Mouse (Mus musculus): ENCODE results near the gene Odf3l2. TPM values are rescaled to one million over a fixed set of nuclear protein-coding genes. Genes with fewer than 3 reads are reported as not detected.

Odf3l2 gene
- total RNA-seq, 2 experiments from 2014 or later = 14.8 to 17.1 TPM

DNA sequence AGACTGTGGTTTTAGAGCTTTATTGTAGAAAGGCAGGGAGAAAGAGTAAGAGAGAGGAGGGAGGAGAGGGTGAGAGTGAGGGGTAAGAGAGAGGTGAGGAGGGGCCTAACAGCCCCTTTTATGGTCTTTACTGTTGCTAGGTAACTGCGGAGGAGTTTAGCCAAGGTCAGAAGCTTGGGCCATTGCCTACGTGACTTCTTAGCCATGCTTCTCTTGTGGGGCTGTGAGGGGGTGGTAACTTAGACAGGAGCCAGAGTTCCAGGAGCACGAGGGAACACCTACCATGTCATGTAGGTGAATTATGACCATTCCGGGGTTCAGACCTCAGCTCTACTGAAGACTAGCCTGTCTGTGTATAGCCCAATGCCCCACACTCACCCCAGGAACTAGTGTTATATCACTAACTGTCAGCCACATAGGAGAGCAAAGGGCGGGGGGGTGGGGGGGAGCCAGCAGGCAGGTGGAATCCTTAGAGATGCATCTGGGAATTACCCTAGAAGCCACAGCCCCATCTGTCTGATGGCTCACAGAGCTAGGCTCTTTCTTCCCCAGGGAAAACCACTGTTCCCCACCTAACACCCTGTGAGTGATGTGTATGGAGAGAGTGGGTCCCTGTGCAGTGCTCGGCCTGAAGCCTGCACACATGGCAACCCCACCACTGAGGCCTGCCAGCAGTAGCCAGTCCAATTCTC, 26.0 kb upstream of the Odf3l2 start:
- DNase-seq = no peak

- DNase-seq = no peak
Measured at GRCm38 (mm10) chr10:79670071-79670888, 24.7 kb upstream of the Odf3l2 start.

DNA sequence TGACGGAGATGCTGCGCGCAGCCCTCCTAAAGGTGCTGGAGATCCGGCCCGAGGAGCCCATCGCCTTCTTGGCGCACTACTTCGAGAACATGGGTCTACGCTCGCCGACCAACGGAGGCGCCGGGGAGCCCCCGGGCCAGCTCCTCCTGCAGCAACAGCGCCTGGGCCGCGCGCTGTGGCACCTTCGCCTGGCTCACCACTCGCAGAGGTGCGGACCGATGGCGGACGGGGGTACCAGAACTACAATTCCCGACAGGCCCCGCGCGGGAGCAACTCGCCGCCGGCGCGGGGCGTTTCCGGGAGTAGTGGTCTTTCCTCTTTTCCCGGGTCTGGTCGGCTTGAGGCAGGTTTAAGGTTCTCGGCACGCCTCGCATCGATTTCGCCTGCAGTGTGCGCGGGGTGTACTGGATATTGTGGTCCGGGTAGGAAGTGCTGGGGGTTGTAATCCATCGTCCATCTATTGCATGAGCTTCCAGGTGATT, 24.1 kb upstream of the Odf3l2 start:
- peak; percentile 70 for DNase-seq

DNA sequence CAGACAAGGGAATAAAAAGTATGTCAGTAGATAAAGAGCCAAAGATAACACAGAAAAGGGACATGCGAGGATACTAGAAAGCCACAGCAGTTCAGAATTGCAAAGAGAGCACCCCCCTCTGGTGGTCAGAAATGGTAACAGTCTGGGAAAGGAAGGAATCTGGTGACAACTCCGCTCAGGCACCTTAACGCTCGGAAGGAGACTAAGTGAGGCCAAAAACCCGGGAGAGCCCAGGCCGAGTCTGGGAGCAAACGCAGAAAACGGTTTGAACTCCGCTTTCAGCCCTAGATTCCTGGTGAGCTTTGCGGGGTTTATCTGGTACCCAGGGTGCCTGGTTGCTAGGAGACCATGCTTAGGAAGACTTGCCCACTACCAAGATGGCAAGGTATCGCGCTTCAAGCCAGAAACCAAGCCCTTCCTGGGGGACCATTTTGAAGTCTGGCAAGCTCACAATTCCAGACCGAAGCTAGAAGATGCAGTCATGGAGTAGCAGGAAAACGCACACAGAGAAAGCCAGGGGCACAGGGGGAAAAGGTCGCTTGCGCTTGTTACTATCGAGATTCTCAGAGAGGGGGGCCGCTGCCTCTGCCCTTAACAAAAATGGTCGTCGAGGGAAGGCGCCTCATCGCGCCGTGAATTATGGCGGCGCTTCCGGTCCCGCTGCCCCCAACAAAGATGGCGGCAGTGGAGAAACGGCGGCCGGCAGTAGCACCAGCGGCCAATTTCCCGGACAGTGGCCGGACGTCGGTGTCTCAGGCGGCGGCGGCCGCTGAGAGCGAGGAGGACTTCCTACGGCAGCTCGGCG, 23.4 kb upstream of the Odf3l2 start, which contains the start of gene Tpgs1:
Gene Tpgs1 (plus strand): TSS at position 599 of the 805 bp plus-strand sequence.
- peak; percentile 86 for DNase-seq

- DNase-seq = no peak
Measured at GRCm38 (mm10) chr10:79668076-79668475, 22.5 kb upstream of the Odf3l2 start.

DNA sequence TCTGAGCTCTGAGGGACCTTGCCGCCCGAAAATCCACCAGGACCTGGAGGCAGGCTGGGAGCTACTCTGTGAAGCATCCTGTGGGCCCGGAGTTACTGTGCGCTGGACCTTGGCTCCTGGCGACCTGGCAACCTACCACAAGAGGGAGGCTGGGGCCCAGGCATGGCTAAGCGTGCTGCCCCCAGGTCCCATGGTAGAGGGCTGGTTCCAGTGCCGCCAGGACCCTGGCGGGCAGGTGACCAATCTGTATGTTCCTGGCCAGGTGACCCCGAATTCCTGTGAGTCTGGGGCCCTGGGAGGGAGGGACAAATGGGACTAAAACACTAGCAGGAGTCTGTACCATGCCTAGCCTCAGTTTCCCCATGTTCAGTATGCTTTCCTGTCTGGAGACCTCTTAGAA, 21.0 kb upstream of the Odf3l2 start:
- DNase-seq = no peak

DNA sequence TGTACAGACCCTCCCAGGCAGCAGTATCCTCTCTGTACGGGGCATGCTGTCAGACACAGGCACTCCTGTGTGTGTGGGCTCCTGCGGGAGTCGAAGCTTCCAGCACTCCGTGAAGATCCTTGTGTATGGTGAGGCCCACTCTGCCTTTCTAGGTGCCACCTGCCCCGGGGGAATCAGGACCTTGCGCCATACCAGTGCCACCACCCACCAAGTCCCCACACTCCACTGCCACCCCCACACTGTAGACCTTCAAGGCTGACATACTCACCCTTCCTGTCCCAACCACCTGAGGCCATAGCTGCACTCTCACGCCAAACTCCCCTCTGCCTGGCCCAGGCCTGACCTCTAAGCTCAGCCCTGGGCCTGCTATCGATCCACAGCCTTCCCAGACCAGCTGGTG, 19.5 kb upstream of the Odf3l2 start:
- DNase-seq = no peak

- peak; percentile 49 for DNase-seq
Measured at GRCm38 (mm10) chr10:79664131-79664665, 18.7 kb upstream of the Odf3l2 start, which contains the start of gene Madcam1. Gene Madcam1, plus strand, starts transcription at chr10:79664559.

DNA sequence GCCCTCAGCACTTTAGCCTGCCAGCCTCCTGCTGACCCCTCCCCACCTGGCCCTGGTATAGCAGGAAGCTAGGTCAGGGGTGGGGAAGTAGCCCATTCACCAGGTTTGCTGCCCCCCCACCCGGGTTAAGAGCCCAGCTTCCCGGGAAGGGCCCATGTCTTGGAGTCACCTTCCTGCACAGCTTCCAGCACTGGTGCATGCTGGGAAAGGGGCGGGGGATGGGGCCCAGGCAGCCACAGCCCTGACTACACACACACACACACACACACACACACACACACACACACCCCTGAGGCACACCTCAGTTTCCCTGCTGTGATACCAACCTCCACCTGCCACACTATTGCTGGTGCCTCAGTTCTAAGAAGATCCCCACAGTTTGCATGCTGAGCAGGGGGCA, 16.3 kb upstream of the Odf3l2 start:
- no peak for DNase-seq

DNA sequence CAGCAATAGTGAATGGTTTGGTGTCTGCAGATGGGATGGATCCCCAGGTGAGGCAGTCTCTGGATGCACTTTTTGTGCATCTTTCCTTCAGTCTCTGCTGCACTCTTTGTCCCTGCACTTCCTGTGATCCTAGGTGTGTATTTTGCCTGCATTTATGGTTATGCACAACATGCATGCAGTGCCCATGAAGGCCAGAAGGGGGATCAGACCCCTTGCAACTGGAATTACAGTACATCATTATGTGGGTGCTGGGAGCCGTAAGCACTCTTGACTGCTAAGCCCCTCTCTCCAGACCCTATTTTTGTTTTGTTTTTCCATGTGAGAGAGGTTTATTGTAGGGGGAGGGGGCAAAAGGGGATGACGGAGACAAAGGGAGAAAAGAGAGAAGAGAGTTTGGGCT, 14.8 kb upstream of the Odf3l2 start:
- no peak for DNase-seq

DNA sequence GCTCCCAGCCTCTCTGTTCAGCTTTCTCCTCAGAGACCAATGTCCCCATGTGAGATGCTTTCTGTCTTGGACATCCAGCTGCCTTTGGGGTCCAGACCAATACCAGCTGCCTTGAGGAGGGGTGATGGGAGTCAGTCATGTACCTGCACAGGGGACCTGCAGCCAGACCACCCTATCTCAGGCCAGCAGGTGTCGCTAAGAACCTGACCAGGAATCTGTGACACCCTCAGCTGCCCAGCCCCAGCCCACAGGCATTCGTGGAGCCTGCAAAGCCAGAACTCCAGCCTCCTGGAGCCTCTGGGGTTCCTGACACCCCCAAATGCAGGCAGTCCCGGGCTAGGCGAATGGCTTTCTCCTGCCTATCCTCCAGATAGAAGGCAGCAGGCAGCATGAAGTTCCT, 13.3 kb upstream of the Odf3l2 start:
- DNase-seq = no peak

- no peak for DNase-seq
Measured at GRCm38 (mm10) chr10:79654946-79655395, 9.4 kb upstream of the Odf3l2 start.

GRCm38 (mm10) chr10:79652789-79653188, 7.3 kb upstream of the Odf3l2 start:
- DNase-seq = peak; percentile 72

DNA sequence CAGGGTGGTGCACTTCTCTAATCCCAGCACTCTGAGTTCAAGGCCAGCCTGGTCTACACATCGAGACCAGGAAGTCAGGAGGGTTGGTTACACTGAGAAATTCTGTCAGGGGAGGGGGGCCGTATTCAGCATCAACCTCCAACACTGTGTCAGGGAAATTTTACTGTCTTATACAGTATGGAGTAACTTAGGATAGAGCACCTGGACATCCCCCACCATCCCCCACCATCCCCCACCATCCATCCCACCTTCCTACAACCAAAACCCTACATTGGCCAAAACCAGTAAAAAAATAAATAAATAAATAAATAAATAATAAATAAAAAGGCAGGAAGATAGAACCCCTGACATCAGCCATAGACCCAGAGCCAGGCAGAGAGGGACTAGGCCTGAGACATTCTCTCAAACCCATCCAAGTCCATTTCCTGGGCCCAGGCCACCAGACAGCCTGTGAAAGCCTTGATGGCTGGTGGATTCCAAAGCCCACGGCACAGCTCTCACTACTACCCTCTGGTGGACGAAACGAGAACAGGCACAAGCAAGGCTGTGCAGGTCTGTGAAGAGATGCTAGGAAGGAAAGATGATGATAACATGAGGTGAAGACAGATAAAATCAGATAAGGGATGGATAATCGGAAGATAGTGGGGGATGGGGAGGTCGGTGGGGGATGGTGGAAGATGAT, 3.7 kb upstream of the Odf3l2 start:
- DNase-seq = peak; percentile 53

DNA sequence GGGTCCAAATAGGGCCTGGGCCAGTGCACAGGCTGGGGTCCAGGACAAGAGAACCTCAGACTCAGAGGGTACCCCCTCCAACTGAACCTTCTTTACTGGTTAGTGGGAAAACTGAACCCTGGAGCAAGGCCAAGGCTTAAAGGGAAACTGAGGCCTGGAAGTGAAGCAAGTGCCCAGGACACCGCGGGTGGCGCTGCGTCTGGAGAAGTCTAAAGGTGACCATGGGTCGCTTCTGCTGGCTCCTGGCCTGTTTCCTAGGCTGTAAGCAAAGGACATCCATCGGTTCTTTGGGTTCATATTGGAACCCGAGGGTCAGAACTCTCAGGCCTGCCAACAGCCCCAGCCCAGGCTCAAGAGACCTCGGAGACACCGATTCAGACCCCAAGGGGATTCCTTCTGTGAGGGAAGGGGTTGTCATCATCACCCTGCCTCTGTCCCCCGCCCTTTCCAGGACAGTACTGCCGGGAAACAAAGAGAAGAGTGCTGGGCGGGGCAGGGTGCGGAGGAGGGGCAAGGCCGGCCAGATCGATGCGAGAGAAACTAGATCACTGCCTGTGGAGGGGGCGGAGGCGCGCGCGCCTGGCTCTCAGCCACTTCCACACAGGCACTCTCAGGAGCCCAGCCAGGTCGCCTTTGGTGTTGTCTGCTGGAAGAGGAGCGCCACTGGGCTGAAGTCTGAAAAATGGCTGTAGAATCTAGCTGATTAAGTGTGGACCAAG, 6.9 kb downstream of the Odf3l2 start:
- peak; percentile 74 for DNase-seq

DNA sequence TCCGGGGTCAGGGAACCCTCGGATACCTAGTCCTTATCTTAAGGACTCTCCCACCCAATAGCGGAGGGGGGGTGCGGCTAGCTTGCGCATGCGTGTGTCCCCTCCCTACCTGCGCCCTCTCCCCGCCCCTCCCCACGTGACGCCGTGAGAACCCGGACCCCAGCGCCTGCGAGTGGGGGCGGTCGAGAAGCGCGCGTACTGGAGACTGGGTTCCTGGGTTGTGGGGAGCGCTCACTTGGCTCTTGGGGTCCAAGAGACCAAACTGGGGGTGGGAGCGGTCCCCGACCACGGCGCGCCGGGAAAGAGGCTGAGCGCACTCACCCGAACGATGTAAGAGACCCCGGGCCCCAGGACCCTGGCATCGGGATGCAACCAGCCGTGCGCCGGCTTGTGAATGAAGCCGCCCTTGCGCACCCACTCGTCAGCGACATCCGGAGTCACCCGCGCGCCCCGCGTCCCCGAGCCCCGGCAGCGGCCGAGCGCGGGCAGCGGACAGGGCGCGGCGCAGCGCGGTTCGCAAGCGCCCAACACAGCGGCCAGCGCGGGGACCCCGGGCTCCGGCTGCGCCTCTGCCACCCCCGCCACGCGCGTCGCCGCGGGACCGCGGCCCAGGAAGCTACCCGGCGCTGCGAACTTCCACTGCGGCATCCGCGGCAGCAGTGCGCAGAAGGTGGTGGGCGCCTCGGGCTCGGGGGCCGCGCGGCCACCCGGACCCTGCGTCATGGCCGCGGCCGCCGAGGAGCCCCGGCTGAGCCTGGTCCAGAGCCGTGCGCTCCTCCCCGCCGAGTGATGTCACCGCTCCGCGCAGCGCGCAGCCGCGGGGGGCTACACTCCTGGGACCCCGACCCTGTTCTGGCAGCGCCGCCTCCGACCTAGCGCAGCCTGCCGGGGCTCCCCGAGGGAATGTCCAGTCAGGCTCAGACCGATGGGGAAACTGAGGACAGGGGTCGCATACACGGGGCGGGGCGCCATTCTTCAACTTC, 8.1 kb downstream of the Odf3l2 start, which contains the start of gene Shc2:
Gene Shc2 (minus strand): TSS at position 791 of the 983 bp plus-strand sequence.
- DNase-seq = peak; percentile 40

DNA sequence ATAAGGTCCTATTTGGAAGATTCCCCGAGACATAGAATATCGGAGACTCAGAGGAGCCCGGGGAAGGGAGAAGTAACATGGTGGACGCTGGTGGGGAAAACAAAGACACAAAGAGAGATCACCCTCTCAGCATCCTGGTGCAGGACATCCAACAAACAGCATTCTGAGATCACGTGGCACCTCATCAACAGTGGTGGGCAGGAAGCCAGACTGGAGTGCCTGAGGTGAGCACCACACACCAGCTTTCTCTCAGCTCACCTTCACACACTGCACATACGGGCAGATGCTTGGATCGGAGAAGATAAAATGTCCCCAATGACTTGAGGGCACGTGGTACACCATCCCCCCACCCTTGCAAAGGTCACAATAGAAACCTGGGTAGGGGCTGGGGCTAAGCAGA, 9.3 kb downstream of the Odf3l2 start:
- DNase-seq = no peak

GRCm38 (mm10) chr10:79633006-79633777, 12.3 kb downstream of the Odf3l2 start:
- DNase-seq = no peak

GRCm38 (mm10) chr10:79631432-79631831, 14.1 kb downstream of the Odf3l2 start:
- no peak for DNase-seq
